11 mouse cellular contexts compared by ENCODE assay signal in genomic region chr5:25165789-25166135, GRCm38 (mm10). TPM values are rescaled to one million over a fixed set of nuclear protein-coding genes. Genes with fewer than 3 reads are reported as not detected.
"Had no signal": no experiment of that assay in that cellular context is flagged by ENCODE, and none has a peak within 500 bp of the region (broad histone marks: within the 10 kb centered on the region; RNA-seq: fewer than 3 reads in every experiment).

No protein-coding gene starts in this region.

- DNase-seq: kidney, postnatal 4 days; liver; liver, embryonic 13.5 days; liver, postnatal 0 days; lung, postnatal 14 days; right cerebral cortex, postnatal 14 days; thymus, adult 2 months; thymus, postnatal 36 days had no signal

RNA-seq across cellular contexts. Expression of gene Galntl5, which starts 15.5 kb away (rescaled TPM):
- total RNA-seq: layer of hippocampus, postnatal 25 days; left cerebral cortex, adult 8-10 months; left cerebral cortex, postnatal 25 days had no signal

RNA-seq across cellular contexts. Expression of gene E130116L18Rik, which starts 57.2 kb away (rescaled TPM):
- total RNA-seq: layer of hippocampus, postnatal 25 days; left cerebral cortex, adult 8-10 months; left cerebral cortex, postnatal 25 days had no signal
